ENCODE assay signal across 8 mouse cellular contexts in genomic region chr14:55092011-55092577, GRCm38 (mm10). TPM values are rescaled to one million over a fixed set of nuclear protein-coding genes. Genes with fewer than 3 reads are reported as not detected.
A peak's percentile ranks its signal among the peaks of the same experiment; 100 is the strongest.
DNase-seq lines count a peak whose midpoint lies in the region; ATAC-seq lines count a peak whose summit lies in the region.

TSS of gene Zfhx2 (minus strand) at chr14:55092324.

- peaks cover 51% of the 10 kb centered on the region for H3K4me1 ChIP-seq in hindbrain, embryonic 16.5 days (ENCODE audit: control insufficient read depth, insufficient read depth, low read depth, low read length)

- DNase-seq in R1 (ENCODE audit: low read depth, low spot score): peak; percentile 99
- peak; percentile 95 to 98 for DNase-seq in cerebellum, postnatal 25 days
- peak; percentile 95 to 96 for DNase-seq in frontal cortex, postnatal 36 days (ENCODE audit: low spot score in 2 of 2)
- peak; percentile 96 to 97 for DNase-seq in left cerebral cortex, adult 18-20 months (ENCODE audit: low spot score in 2 of 2)
- DNase-seq in right cerebral cortex, adult 18-20 months: peak; percentile 97
- DNase-seq in urinary bladder, postnatal 10 days (ENCODE audit: low spot score): peak; percentile 57

- H3K9me3 ChIP-seq in hindbrain, embryonic 16.5 days (ENCODE audit: control insufficient read depth, low read length): no peaks in the 10 kb centered on the region

- H3K27me3 ChIP-seq in hindbrain, embryonic 16.5 days (replicated peaks; ENCODE audit: control insufficient read depth, insufficient read depth, low read length): no peaks in the 10 kb centered on the region

- ATAC-seq in hindbrain, embryonic 16.5 days: peak; percentile 93

- peak within 1 kb of the TSS; percentile 72 for H3K4me2 ChIP-seq in hindbrain, embryonic 16.5 days (ENCODE audit: low read length)

- peak within 1 kb of the TSS; percentile 91 for H3K9ac ChIP-seq in hindbrain, embryonic 16.5 days (ENCODE audit: low read depth, low read length)

- WGBS in hindbrain, embryonic 16.5 days: under 1% methylated on average over 34 of the region's 34 CpGs
- under 1% methylated on average over 33 of the region's 34 CpGs for WGBS in macrophage (ENCODE audit: missing documents)

- no peaks in the 10 kb centered on the region for H3K36me3 ChIP-seq in hindbrain, embryonic 16.5 days (ENCODE audit: control insufficient read depth, insufficient read depth, low read length)
- no peaks in the 10 kb centered on the region for H3K36me3 ChIP-seq in macrophage (ENCODE audit: inconsistent target)

- H3K27ac ChIP-seq in hindbrain, embryonic 16.5 days (ENCODE audit: low read depth, low read length): peak within 1 kb of the TSS; percentile 95
- H3K27ac ChIP-seq in macrophage: peak within 1 kb of the TSS; percentile 14; the same call in 1 of the 2 replicates

- peak within 1 kb of the TSS; percentile 72 for H3K4me3 ChIP-seq in hindbrain, embryonic 16.5 days (ENCODE audit: low read length)
- peak within 1 kb of the TSS; percentile 82 for H3K4me3 ChIP-seq in macrophage (ENCODE audit: inconsistent target)

- H3K79me2 ChIP-seq in macrophage (ENCODE audit: inconsistent target): no peaks in the 10 kb centered on the region

RNA-seq across cellular contexts. Expression of gene Zfhx2, which starts in this region (rescaled TPM):
- 18.4 and 20.5 TPM in 2 replicates for polyA plus RNA-seq in hindbrain, embryonic 16.5 days (2015; fragmentation: Nextera tagmentation; extraction: Ambion mirVana)
- total RNA-seq in left cerebral cortex, adult 18-20 months (2021): 10 to 100 TPM; 41.8 to 44.5 TPM
- total RNA-seq in macrophage (2018; cell fraction: chromatin; rRNA removed): 10 to 100 TPM; 14.8 to 51.9 (median 22.9) TPM
- 1 to 10 TPM; 2.6 to 6.2 (median 3.8) TPM for total RNA-seq in macrophage (2018; cell fraction: cytosol; rRNA removed)
- 10 to 100 TPM in 21 of 26 experiments, 1 to 10 TPM in 5; 6.8 to 37.1 (median 13.6) TPM for total RNA-seq in macrophage (2018; cell fraction: nucleus; rRNA removed)
- polyA plus RNA-seq in macrophage (2018): 2.1 to 2.9 TPM (median 2.7 TPM) in 3 replicates

Comparison
In these comparisons a context has a peak if more than half of its experiments do, and no peak if none do; other contexts are left out.
1. Peak in every context shown above with its lines: DNase-seq, ATAC-seq, H3K4me3 ChIP-seq and H3K27ac ChIP-seq.